Mouse (Mus musculus) lung, postnatal 0 days (tissue): ENCODE results near the gene G3bp2.

Source experiments
- CTCF ChIP-seq: IDR thresholded peaks from 2 replicates; pipeline ENCODE4 v1.5.1; 2016; ENCODE audit warnings: antibody characterized with exemption, mild to moderate bottlenecking
- EP300 ChIP-seq: IDR thresholded peaks from 2 replicates; pipeline ENCODE4 v1.6.1; 2016; ENCODE audit warnings: antibody characterized with exemption, mild to moderate bottlenecking, control low read depth

GRCm38 (mm10) chr5:92019960-92020359 is 63.6 kb downstream of the G3bp2 start:
- TF ChIP-seq CTCF (no peak), EP300 (no peak)
